8 mouse cellular contexts compared by ENCODE assay signal in genomic region chr12:112576749-112577148, GRCm38 (mm10). TPM values are rescaled to one million over a fixed set of nuclear protein-coding genes. Genes with fewer than 3 reads are reported as not detected.
DNase-seq lines count a peak whose midpoint lies in the region; ATAC-seq and TF ChIP-seq lines count a peak whose summit lies in the region.

No protein-coding gene starts in this region.

- TF ChIP-seq EP300 in stomach, postnatal 0 days (optimal IDR thresholded peaks at IDR 0.05): no peak

- 0 out of 2 replicates have a peak, but pooled peaks cover 3% of the 10 kb centered on the region for H3K9me3 ChIP-seq in heart, embryonic 14.5 days (ENCODE audit: control insufficient read depth, low read length)
- no peaks in the 10 kb centered on the region for H3K9me3 ChIP-seq in neural tube, embryonic 11.5 days (ENCODE audit: control insufficient read depth, low read length)
- 0 out of 2 replicates have a peak, but pooled peaks cover 3% of the 10 kb centered on the region for H3K9me3 ChIP-seq in intestine, embryonic 14.5 days (ENCODE audit: control insufficient read depth, low read length)
- H3K9me3 ChIP-seq in stomach, postnatal 0 days (ENCODE audit: control insufficient read depth, low read length): no peaks in the 10 kb centered on the region
- H3K9me3 ChIP-seq in midbrain, postnatal 0 days (ENCODE audit: low read length): no peaks in the 10 kb centered on the region

- H3K27ac ChIP-seq in heart, embryonic 14.5 days (replicated peaks in 1 of 2; ENCODE audit: control insufficient read depth in 1 of 2, insufficient read depth in 1 of 2, low read depth in 2 of 2, low read length in 2 of 2): peak overlapping the region; percentile 65 to 76
- no peak overlapping the region for H3K27ac ChIP-seq in neural tube, embryonic 11.5 days (ENCODE audit: low read depth, low read length)
- peak overlapping the region; percentile 97 for H3K27ac ChIP-seq in intestine, embryonic 14.5 days (ENCODE audit: low read depth)
- H3K27ac ChIP-seq in stomach, postnatal 0 days (replicated peaks): peak overlapping the region; percentile 88
- H3K27ac ChIP-seq in midbrain, postnatal 0 days (ENCODE audit: low read depth, low read length): no peak overlapping the region

- H3K4me2 ChIP-seq in heart, embryonic 14.5 days (ENCODE audit: low read length): peak overlapping the region; percentile 31
- no peak overlapping the region for H3K4me2 ChIP-seq in neural tube, embryonic 11.5 days (ENCODE audit: low read depth)
- peak overlapping the region; percentile 45 for H3K4me2 ChIP-seq in intestine, embryonic 14.5 days (ENCODE audit: low read length)
- H3K4me2 ChIP-seq in stomach, postnatal 0 days (replicated peaks; ENCODE audit: low read depth): peak overlapping the region; percentile 29; the same call in 1 of the 2 replicates
- no peak overlapping the region for H3K4me2 ChIP-seq in midbrain, postnatal 0 days (ENCODE audit: low read depth, low read length, poor library complexity, severe bottlenecking)

- intact Hi-C loops in heart, postnatal 25 days (cut with DNase I): loop anchor here (2.0 kb wide), 1 partner anchor 18 kb away; no protein-coding TSS in a partner anchor

- ATAC-seq in heart, embryonic 14.5 days (ENCODE audit: insufficient number of reproducible peaks, insufficient read depth, low FRiP score, low read depth): 0 out of 2 replicates have a peak, but pooled peaks have one; percentile 36
- no peak for ATAC-seq in neural tube, embryonic 11.5 days (ENCODE audit: insufficient read depth, low FRiP score, low TSS enrichment)
- peak; percentile 82 for ATAC-seq in intestine, embryonic 14.5 days (replicated peaks; ENCODE audit: low FRiP score, low TSS enrichment, low read depth)
- ATAC-seq in stomach, postnatal 0 days (ENCODE audit: low FRiP score, low TSS enrichment): peak; percentile 70
- ATAC-seq in midbrain, postnatal 0 days (ENCODE audit: low FRiP score): no peak

- no peak for TF ChIP-seq CTCF in stomach, postnatal 0 days (IDR thresholded peaks at IDR 0.05; ENCODE audit: low read depth)
- no peak for TF ChIP-seq CTCF in midbrain, postnatal 0 days (IDR thresholded peaks at IDR 0.05)

- 13% methylated on average over 3 of the region's 3 CpGs for WGBS in heart, embryonic 14.5 days
- 6% methylated on average over 2 of the region's 3 CpGs for WGBS in neural tube, embryonic 11.5 days
- 6% methylated on average over 3 of the region's 3 CpGs for WGBS in intestine, embryonic 14.5 days
- 7% methylated on average over 3 of the region's 3 CpGs for WGBS in stomach, postnatal 0 days
- WGBS in midbrain, postnatal 0 days: 14% methylated on average over 3 of the region's 3 CpGs

- no peaks in the 10 kb centered on the region for H3K27me3 ChIP-seq in heart, embryonic 14.5 days (ENCODE audit: control insufficient read depth, insufficient read depth, low read length)
- H3K27me3 ChIP-seq in neural tube, embryonic 11.5 days (ENCODE audit: control insufficient read depth, insufficient read depth, low read length): no peaks in the 10 kb centered on the region
- H3K27me3 ChIP-seq in intestine, embryonic 14.5 days (replicated peaks; ENCODE audit: control insufficient read depth, insufficient read depth, low read length): no peaks in the 10 kb centered on the region
- no peaks in the 10 kb centered on the region for H3K27me3 ChIP-seq in stomach, postnatal 0 days (ENCODE audit: control insufficient read depth, insufficient read depth, low read length)
- no peaks in the 10 kb centered on the region for H3K27me3 ChIP-seq in midbrain, postnatal 0 days (ENCODE audit: insufficient read depth, low read length)

- H3K4me1 ChIP-seq in heart, embryonic 14.5 days (ENCODE audit: control insufficient read depth in 2 of 2, insufficient read depth in 2 of 2, low read length in 2 of 2): peaks cover 25 to 33% of the 10 kb centered on the region in 2 experiments
- no peaks in the 10 kb centered on the region for H3K4me1 ChIP-seq in neural tube, embryonic 11.5 days (ENCODE audit: control insufficient read depth, insufficient read depth, low read length)
- peaks cover 44% of the 10 kb centered on the region for H3K4me1 ChIP-seq in intestine, embryonic 14.5 days (replicated peaks; ENCODE audit: control insufficient read depth, insufficient read depth, low read length)
- H3K4me1 ChIP-seq in stomach, postnatal 0 days (replicated peaks; ENCODE audit: control insufficient read depth, insufficient read depth): peaks cover 15% of the 10 kb centered on the region; the same call in 1 of the 2 replicates
- no peaks in the 10 kb centered on the region for H3K4me1 ChIP-seq in midbrain, postnatal 0 days (ENCODE audit: insufficient read depth, low read length)

- H3K9ac ChIP-seq in heart, embryonic 14.5 days (ENCODE audit: low read length): peak overlapping the region; percentile 18
- peak overlapping the region; percentile 22; the same call in 1 of the 2 replicates for H3K9ac ChIP-seq in neural tube, embryonic 11.5 days (ENCODE audit: low read length)
- peak overlapping the region; percentile 20; the same call in 1 of the 2 replicates for H3K9ac ChIP-seq in intestine, embryonic 14.5 days (ENCODE audit: low read length)
- peak overlapping the region; percentile 43 for H3K9ac ChIP-seq in stomach, postnatal 0 days (ENCODE audit: low read length)
- H3K9ac ChIP-seq in midbrain, postnatal 0 days (replicated peaks; ENCODE audit: low read length, poor library complexity, severe bottlenecking): no peak overlapping the region

- no peak for DNase-seq in heart, postnatal 25 days (ENCODE audit: low spot score)
- no peak for DNase-seq in neural tube, embryonic 11.5 days (ENCODE audit: low spot score)
- no peak for DNase-seq in neural tube, embryonic 10.5 days (ENCODE audit: extremely low spot score, low spot score)
- DNase-seq in intestine, embryonic 14.5 days (ENCODE audit: low spot score): no peak
- DNase-seq in stomach, postnatal 0 days (ENCODE audit: low spot score): peak; percentile 55
- DNase-seq in left cerebral cortex, adult 8-10 months (ENCODE audit: low spot score in 2 of 2): no peak
- DNase-seq in midbrain, postnatal 0 days (ENCODE audit: low spot score): no peak

- H3K4me3 ChIP-seq in heart, embryonic 14.5 days (ENCODE audit: control insufficient read depth in 1 of 2, insufficient read depth in 1 of 2, low read depth in 1 of 2, low read length in 2 of 2): no peak overlapping the region
- H3K4me3 ChIP-seq in neural tube, embryonic 11.5 days (ENCODE audit: low read depth, low read length): no peak overlapping the region
- H3K4me3 ChIP-seq in intestine, embryonic 14.5 days (ENCODE audit: low read depth, low read length): no peak overlapping the region
- H3K4me3 ChIP-seq in stomach, postnatal 0 days (ENCODE audit: low read depth, low read length): no peak overlapping the region
- no peak overlapping the region for H3K4me3 ChIP-seq in midbrain, postnatal 0 days (ENCODE audit: low read depth, low read length)

- H3K36me3 ChIP-seq in heart, embryonic 14.5 days (ENCODE audit: control insufficient read depth, insufficient read depth, low read length): no peaks in the 10 kb centered on the region
- no peaks in the 10 kb centered on the region for H3K36me3 ChIP-seq in neural tube, embryonic 11.5 days (ENCODE audit: control insufficient read depth, insufficient read depth, low read length)
- H3K36me3 ChIP-seq in intestine, embryonic 14.5 days (ENCODE audit: control insufficient read depth, insufficient read depth, low read length): no peaks in the 10 kb centered on the region
- no peaks in the 10 kb centered on the region for H3K36me3 ChIP-seq in stomach, postnatal 0 days (ENCODE audit: control insufficient read depth, insufficient read depth, low read length)
- no peaks in the 10 kb centered on the region for H3K36me3 ChIP-seq in midbrain, postnatal 0 days (ENCODE audit: insufficient read depth, low read length)

RNA-seq across cellular contexts. Expression of gene Inf2, which starts 11.8 kb away (rescaled TPM):
- 2.9 and 3.6 TPM in 2 replicates for polyA plus RNA-seq in heart, embryonic 14.5 days (2014; fragmentation: Nextera tagmentation; extraction: Ambion mirVana)
- 10 to 100 TPM; 15.8 to 20.0 TPM for total RNA-seq in heart, postnatal 25 days (2021)
- polyA plus RNA-seq in neural tube, embryonic 11.5 days (2014; fragmentation: Nextera tagmentation; extraction: Ambion mirVana): 1.9 and 2.2 TPM in 2 replicates
- 4.3 and 4.6 TPM in 2 replicates for polyA plus RNA-seq in intestine, embryonic 14.5 days (2014; fragmentation: Nextera tagmentation; extraction: Ambion mirVana)
- 1.5 and 2.0 TPM in 2 replicates for polyA plus RNA-seq in stomach, postnatal 0 days (2015; fragmentation: Nextera tagmentation; extraction: Ambion mirVana)
- total RNA-seq in left cerebral cortex, adult 8-10 months (2022): 100 to 1,000 TPM; 171 to 194 (median 182) TPM
- total RNA-seq in midbrain, postnatal 0 days (2014; rRNA removed): 3.6 and 3.7 TPM in 2 replicates
- polyA plus RNA-seq in midbrain, postnatal 0 days (2015; fragmentation: Nextera tagmentation; extraction: Ambion mirVana): 1.3 TPM in 2 replicates

RNA-seq across cellular contexts. Expression of gene Adssl1, which starts 43.1 kb away (rescaled TPM):
- 88.3 and 89.7 TPM in 2 replicates for polyA plus RNA-seq in heart, embryonic 14.5 days (2014; fragmentation: Nextera tagmentation; extraction: Ambion mirVana)
- 100 to 1,000 TPM; 147 TPM for total RNA-seq in heart, postnatal 25 days (2021)
- polyA plus RNA-seq in neural tube, embryonic 11.5 days (2014; fragmentation: Nextera tagmentation; extraction: Ambion mirVana): 4.6 and 4.7 TPM in 2 replicates
- 1.8 and 2.0 TPM in 2 replicates for polyA plus RNA-seq in intestine, embryonic 14.5 days (2014; fragmentation: Nextera tagmentation; extraction: Ambion mirVana)
- polyA plus RNA-seq in stomach, postnatal 0 days (2015; fragmentation: Nextera tagmentation; extraction: Ambion mirVana): 4.7 and 6.4 TPM in 2 replicates
- 10 to 100 TPM; 21.8 to 41.0 (median 28.6) TPM for total RNA-seq in left cerebral cortex, adult 8-10 months (2022)
- 2.0 and 4.1 TPM in 2 replicates for total RNA-seq in midbrain, postnatal 0 days (2014; rRNA removed)
- 8.2 and 9.4 TPM in 2 replicates for polyA plus RNA-seq in midbrain, postnatal 0 days (2015; fragmentation: Nextera tagmentation; extraction: Ambion mirVana)

Comparison
In these comparisons a context has a peak if more than half of its experiments do, and no peak if none do; other contexts are left out.
1. ATAC-seq: peak in heart, embryonic 14.5 days (single experiment), intestine, embryonic 14.5 days (single experiment) and stomach, postnatal 0 days (single experiment); none in neural tube, embryonic 11.5 days (single experiment) and midbrain, postnatal 0 days (single experiment).
2. H3K27ac ChIP-seq: peak in heart, embryonic 14.5 days (2 of 2), intestine, embryonic 14.5 days (single experiment) and stomach, postnatal 0 days (single experiment); none in neural tube, embryonic 11.5 days (single experiment) and midbrain, postnatal 0 days (single experiment).
3. H3K4me2 ChIP-seq: peak in heart, embryonic 14.5 days (single experiment), intestine, embryonic 14.5 days (single experiment) and stomach, postnatal 0 days (single experiment); none in neural tube, embryonic 11.5 days (single experiment) and midbrain, postnatal 0 days (single experiment).